Mouse (Mus musculus): ENCODE results near the gene Tcea2. TPM values are rescaled to one million over a fixed set of nuclear protein-coding genes. Genes with fewer than 3 reads are reported as not detected.

Tcea2 gene
- polyA plus RNA-seq (2012; rRNA removed): 3.0 and 3.4 TPM in 2 replicates
- 1.3 and 1.8 TPM in 2 replicates for polyA plus RNA-seq (2014; fragmentation: Nextera tagmentation; extraction: Ambion mirVana)

- no peaks in the 10 kb centered on the region for H3K9me3 ChIP-seq (ENCODE audit: control insufficient read depth, low read length)
- H3K9ac ChIP-seq (replicated peaks): peak within 1 kb of the TSS; percentile 60
- DNase-seq (ENCODE audit: low read depth in 3 of 3, low spot score in 3 of 3): peak in 2 of 3 experiments; percentile 30 to 49
- TF ChIP-seq EP300 (IDR thresholded peaks at IDR 0.05; ENCODE audit: low read depth) (no peak), CTCF (IDR thresholded peaks at IDR 0.05; ENCODE audit: low read depth) (peak; percentile 13)
- H3K27me3 ChIP-seq (ENCODE audit: control insufficient read depth, insufficient read depth, low read length): peaks cover 3% of the 10 kb centered on the region; the same call in 1 of the 2 replicates
- H3K4me2 ChIP-seq (ENCODE audit: low read depth): peak within 1 kb of the TSS; percentile 80
- WGBS (ENCODE audit: insufficient replicate concordance): under 1% methylated on average over 69 of the region's 69 CpGs
- peak within 1 kb of the TSS; percentile 62 to 66 for H3K4me3 ChIP-seq (ENCODE audit: insufficient read depth in 1 of 2, low read depth in 2 of 2, low read length in 2 of 2)
- H3K4me1 ChIP-seq (replicated peaks; ENCODE audit: control insufficient read depth in 2 of 2, insufficient read depth in 2 of 2, low read length in 1 of 2): peaks cover 3 to 13% of the 10 kb centered on the region in 2 experiments
- ATAC-seq (ENCODE audit: insufficient read depth): peak; percentile 46
- no peak within 1 kb of the TSS for H3K27ac ChIP-seq
- no peaks in the 10 kb centered on the region for H3K36me3 ChIP-seq (replicated peaks; ENCODE audit: control insufficient read depth, insufficient read depth, low read depth)
Measured at GRCm38 (mm10) chr2:181679951-181680715, at the start of gene Tcea2. Gene Tcea2, plus strand, starts transcription at chr2:181680310.

DNA sequence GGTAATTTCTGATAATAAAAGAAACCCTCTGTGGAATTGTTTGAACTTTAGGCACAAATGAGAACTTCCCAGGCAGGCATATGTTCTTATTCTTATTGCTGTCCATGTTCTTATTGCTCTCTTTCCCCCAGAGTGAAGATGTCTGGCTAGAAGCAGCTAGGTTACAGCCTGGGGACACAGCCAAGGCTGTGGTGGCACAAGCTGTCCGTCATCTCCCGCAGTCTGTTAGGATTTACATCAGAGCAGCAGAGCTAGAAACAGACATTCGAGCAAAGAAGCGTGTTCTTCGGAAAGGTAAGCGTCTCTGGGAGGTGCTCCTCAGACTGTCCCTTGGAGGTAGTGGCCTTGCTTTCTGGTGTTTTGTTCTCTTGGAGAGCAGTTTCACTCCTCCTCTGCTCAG, 47.5 kb upstream of the Tcea2 start:
- Histone ChIP-seq H3K9ac (replicated peaks) (no peak overlapping the region), H3K9me3 (ENCODE audit: control insufficient read depth, low read length) (no peaks in the 10 kb centered on the region), H3K4me3 (ENCODE audit: insufficient read depth in 1 of 2, low read depth in 2 of 2, low read length in 2 of 2) (no peak overlapping the region), H3K36me3 (replicated peaks; ENCODE audit: control insufficient read depth, insufficient read depth, low read depth) (peaks cover 35% of the 10 kb centered on the region), H3K4me1 (replicated peaks; ENCODE audit: control insufficient read depth in 2 of 2, insufficient read depth in 2 of 2, low read length in 1 of 2) (no peaks in the 10 kb centered on the region; a peak in 1 of 4 replicates), H3K4me2 (ENCODE audit: low read depth) (no peak overlapping the region), H3K27me3 (ENCODE audit: control insufficient read depth, insufficient read depth, low read length) (no peaks in the 10 kb centered on the region), H3K27ac (no peak overlapping the region)
- TF ChIP-seq EP300 (IDR thresholded peaks at IDR 0.05; ENCODE audit: low read depth) (no peak), CTCF (IDR thresholded peaks at IDR 0.05; ENCODE audit: low read depth) (no peak)
- ATAC-seq (ENCODE audit: insufficient read depth) (no peak), DNase-seq (ENCODE audit: low read depth in 3 of 3, low spot score in 3 of 3) (no peak)
- 87% methylated on average over 6 of the region's 6 CpGs for WGBS (ENCODE audit: insufficient replicate concordance)

GRCm38 (mm10) chr2:181635865-181636264, 44.2 kb upstream of the Tcea2 start:
- Histone ChIP-seq H3K27me3 (ENCODE audit: control insufficient read depth, insufficient read depth, low read length) (no peaks in the 10 kb centered on the region), H3K4me3 (ENCODE audit: insufficient read depth in 1 of 2, low read depth in 2 of 2, low read length in 2 of 2) (no peak overlapping the region), H3K27ac (no peak overlapping the region), H3K9me3 (ENCODE audit: control insufficient read depth, low read length) (no peaks in the 10 kb centered on the region), H3K9ac (replicated peaks) (no peak overlapping the region), H3K4me2 (ENCODE audit: low read depth) (no peak overlapping the region), H3K4me1 (replicated peaks; ENCODE audit: control insufficient read depth in 2 of 2, insufficient read depth in 2 of 2, low read length in 1 of 2) (no peaks in the 10 kb centered on the region), H3K36me3 (replicated peaks; ENCODE audit: control insufficient read depth, insufficient read depth, low read depth) (peaks cover 48% of the 10 kb centered on the region)
- WGBS (ENCODE audit: insufficient replicate concordance): 71% methylated on average over 3 of the region's 3 CpGs
- DNase-seq (ENCODE audit: low read depth in 3 of 3, low spot score in 3 of 3) (no peak), ATAC-seq (ENCODE audit: insufficient read depth) (no peak)
- TF ChIP-seq EP300 (IDR thresholded peaks at IDR 0.05; ENCODE audit: low read depth) (no peak), CTCF (IDR thresholded peaks at IDR 0.05; ENCODE audit: low read depth) (no peak)

DNA sequence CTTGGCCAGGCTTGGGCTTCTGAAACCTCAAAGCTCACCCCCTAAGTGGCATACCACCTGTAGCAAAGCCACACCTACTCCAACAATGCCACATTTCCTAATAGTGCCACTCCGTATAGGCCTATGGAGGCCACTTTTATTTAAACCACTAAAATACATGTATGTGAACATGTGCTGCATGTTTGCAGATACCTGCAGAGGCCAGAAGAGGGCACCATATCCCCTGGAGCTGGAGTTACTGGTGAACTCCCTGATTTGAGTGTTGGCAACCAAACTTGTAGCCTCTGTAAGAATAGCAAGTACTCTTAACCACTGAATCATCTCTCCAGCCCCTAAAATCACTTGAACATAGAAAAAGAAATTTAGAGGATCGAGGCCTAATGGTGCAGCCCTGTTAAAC, 35.7 kb upstream of the Tcea2 start:
- Histone ChIP-seq H3K4me3 (ENCODE audit: insufficient read depth in 1 of 2, low read depth in 2 of 2, low read length in 2 of 2) (no peak overlapping the region), H3K27ac (no peak overlapping the region), H3K4me2 (ENCODE audit: low read depth) (no peak overlapping the region), H3K9me3 (ENCODE audit: control insufficient read depth, low read length) (no peaks in the 10 kb centered on the region), H3K4me1 (replicated peaks; ENCODE audit: control insufficient read depth in 2 of 2, insufficient read depth in 2 of 2, low read length in 1 of 2) (no peaks in the 10 kb centered on the region), H3K9ac (replicated peaks) (no peak overlapping the region), H3K27me3 (ENCODE audit: control insufficient read depth, insufficient read depth, low read length) (no peaks in the 10 kb centered on the region), H3K36me3 (replicated peaks; ENCODE audit: control insufficient read depth, insufficient read depth, low read depth) (peaks cover 48% of the 10 kb centered on the region)
- no peak for ATAC-seq (ENCODE audit: insufficient read depth)
- peak in 2 of 3 experiments; percentile 20 to 23 for DNase-seq (ENCODE audit: low read depth in 3 of 3, low spot score in 3 of 3)
- 78% methylated on average over 2 of the region's 2 CpGs for WGBS (ENCODE audit: insufficient replicate concordance)
- TF ChIP-seq CTCF (IDR thresholded peaks at IDR 0.05; ENCODE audit: low read depth): peak; percentile 70
- no peak for TF ChIP-seq EP300 (IDR thresholded peaks at IDR 0.05; ENCODE audit: low read depth)

GRCm38 (mm10) chr2:181645666-181646065, 34.4 kb upstream of the Tcea2 start:
- TF ChIP-seq EP300 (IDR thresholded peaks at IDR 0.05; ENCODE audit: low read depth) (no peak), CTCF (IDR thresholded peaks at IDR 0.05; ENCODE audit: low read depth) (no peak)
- no peak overlapping the region for H3K4me3 ChIP-seq (ENCODE audit: insufficient read depth in 1 of 2, low read depth in 2 of 2, low read length in 2 of 2)
- no peaks in the 10 kb centered on the region for H3K27me3 ChIP-seq (ENCODE audit: control insufficient read depth, insufficient read depth, low read length)
- no peak overlapping the region for H3K27ac ChIP-seq
- WGBS (ENCODE audit: insufficient replicate concordance): 87% methylated on average over 3 of the region's 3 CpGs
- no peak for ATAC-seq (ENCODE audit: insufficient read depth)
- H3K9me3 ChIP-seq (ENCODE audit: control insufficient read depth, low read length): no peaks in the 10 kb centered on the region
- H3K4me1 ChIP-seq (replicated peaks; ENCODE audit: control insufficient read depth in 2 of 2, insufficient read depth in 2 of 2, low read length in 1 of 2): no peaks in the 10 kb centered on the region
- H3K36me3 ChIP-seq (replicated peaks; ENCODE audit: control insufficient read depth, insufficient read depth, low read depth): peaks cover 53% of the 10 kb centered on the region
- no peak overlapping the region for H3K9ac ChIP-seq (replicated peaks)
- H3K4me2 ChIP-seq (ENCODE audit: low read depth): no peak overlapping the region
- no peak for DNase-seq (ENCODE audit: low read depth in 3 of 3, low spot score in 3 of 3)

Measured in liver, embryonic 14.5 days (tissue).